Mouse (Mus musculus): Measurements from ENCODE around the gene Hmgcr.

GRCm38 (mm10) chr13:96687261-96687660 lies 16.5 kb upstream of the Hmgcr start:
- TF ChIP-seq CTCF (IDR thresholded peaks at IDR 0.05) (no peak), EP300 (IDR thresholded peaks at IDR 0.05) (no peak)
